Mouse (Mus musculus): ENCODE data around the gene Gramd4. TPM values are rescaled to one million over a fixed set of nuclear protein-coding genes. Genes with fewer than 3 reads are reported as not detected.

Gene Gramd4
- polyA plus RNA-seq, 1 experiment = 20.7 TPM

DNA sequence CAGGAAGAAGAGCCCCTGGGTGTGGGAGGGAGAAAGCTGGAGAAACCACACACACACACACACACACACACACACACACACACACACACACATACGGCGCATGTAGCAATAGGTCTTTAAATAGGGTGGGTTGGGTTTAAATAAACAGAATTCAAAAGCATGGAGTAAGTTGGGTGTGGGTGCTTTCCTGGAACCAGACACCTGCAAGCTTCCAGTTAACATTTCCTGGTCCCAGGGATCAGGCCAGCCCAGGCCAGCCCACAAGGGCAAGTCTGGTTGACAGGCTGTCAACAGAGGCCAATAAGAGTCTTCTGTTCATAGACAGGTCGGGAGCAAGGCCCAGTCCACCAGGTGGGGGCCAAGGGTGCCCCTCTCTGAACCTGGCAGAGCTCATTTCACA lies 21.6 kb upstream of the Gramd4 start:
- H3K4me3 ChIP-seq (replicated peaks; ENCODE audit: control insufficient read depth, low read depth, low read length) = no peak overlapping the region
- no peaks in the 10 kb centered on the region for H3K4me1 ChIP-seq (ENCODE audit: control insufficient read depth, insufficient read depth, low read length)
- H3K27ac ChIP-seq (ENCODE audit: control insufficient read depth, insufficient read depth, low read depth, low read length, poor library complexity) = no peak overlapping the region
- 58% methylated on average over 3 of the region's 3 CpGs for WGBS
- no peak for TF ChIP-seq CTCF (IDR thresholded peaks at IDR 0.05; ENCODE audit: control insufficient read depth, insufficient read depth, low read length)
- no peak for TF ChIP-seq POLR2A (IDR thresholded peaks at IDR 0.05; ENCODE audit: borderline replicate concordance, control insufficient read depth, low read depth, low read length)

DNA sequence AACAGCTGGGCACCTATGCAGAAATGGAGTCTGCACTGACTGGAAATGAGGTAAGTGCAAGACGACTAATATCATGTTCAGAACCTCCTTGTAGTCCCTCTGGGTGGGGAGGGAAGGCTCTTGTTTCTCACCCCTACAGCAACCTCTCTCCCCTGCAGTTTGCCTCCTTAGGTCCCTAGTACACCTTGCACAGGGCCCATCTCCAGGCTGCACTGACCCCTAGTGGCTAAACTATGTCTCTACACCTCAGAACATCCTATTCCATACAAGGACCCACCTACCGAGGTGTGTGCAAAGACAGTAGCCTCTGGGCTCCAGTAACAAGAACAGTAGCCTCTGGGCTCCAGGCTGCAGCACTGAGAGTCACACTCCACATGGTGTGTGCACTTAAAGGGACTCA lies 18.7 kb upstream of the Gramd4 start:
- Histone ChIP-seq H3K27ac (ENCODE audit: control insufficient read depth, insufficient read depth, low read depth, low read length, poor library complexity) (no peak overlapping the region), H3K4me3 (replicated peaks; ENCODE audit: control insufficient read depth, low read depth, low read length) (no peak overlapping the region), H3K4me1 (ENCODE audit: control insufficient read depth, insufficient read depth, low read length) (no peaks in the 10 kb centered on the region)
- no peak for TF ChIP-seq POLR2A (IDR thresholded peaks at IDR 0.05; ENCODE audit: borderline replicate concordance, control insufficient read depth, low read depth, low read length)
- peak; percentile 97 for TF ChIP-seq CTCF (IDR thresholded peaks at IDR 0.05; ENCODE audit: control insufficient read depth, insufficient read depth, low read length)
- 3% methylated on average over 2 of the region's 2 CpGs for WGBS

DNA sequence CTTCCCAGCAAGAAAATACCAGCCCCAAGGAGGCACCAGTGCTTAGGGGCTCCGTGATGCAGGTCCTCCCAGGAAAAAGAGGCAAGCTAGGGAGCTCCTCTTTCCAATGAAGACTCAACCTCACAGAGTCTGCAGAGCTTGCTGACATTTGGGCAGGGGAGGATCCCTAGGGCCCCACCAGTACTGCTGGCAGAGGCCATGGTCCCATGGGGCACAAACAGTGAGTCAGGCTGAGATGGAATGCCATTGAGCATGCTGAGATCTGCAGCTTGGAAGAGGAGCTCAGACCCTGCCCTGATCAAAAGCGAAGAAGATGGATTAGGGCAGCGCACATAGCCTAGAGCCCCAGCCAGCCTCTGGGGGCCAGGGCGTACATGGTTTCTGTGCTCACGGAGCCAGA lies 16.1 kb upstream of the Gramd4 start:
- no peak overlapping the region for H3K4me3 ChIP-seq (replicated peaks; ENCODE audit: control insufficient read depth, low read depth, low read length)
- TF ChIP-seq POLR2A (IDR thresholded peaks at IDR 0.05; ENCODE audit: borderline replicate concordance, control insufficient read depth, low read depth, low read length) (no peak), CTCF (IDR thresholded peaks at IDR 0.05; ENCODE audit: control insufficient read depth, insufficient read depth, low read length) (no peak)
- H3K4me1 ChIP-seq (ENCODE audit: control insufficient read depth, insufficient read depth, low read length) = no peaks in the 10 kb centered on the region
- 87% methylated on average over 5 of the region's 5 CpGs for WGBS
- no peak overlapping the region for H3K27ac ChIP-seq (ENCODE audit: control insufficient read depth, insufficient read depth, low read depth, low read length, poor library complexity)

DNA sequence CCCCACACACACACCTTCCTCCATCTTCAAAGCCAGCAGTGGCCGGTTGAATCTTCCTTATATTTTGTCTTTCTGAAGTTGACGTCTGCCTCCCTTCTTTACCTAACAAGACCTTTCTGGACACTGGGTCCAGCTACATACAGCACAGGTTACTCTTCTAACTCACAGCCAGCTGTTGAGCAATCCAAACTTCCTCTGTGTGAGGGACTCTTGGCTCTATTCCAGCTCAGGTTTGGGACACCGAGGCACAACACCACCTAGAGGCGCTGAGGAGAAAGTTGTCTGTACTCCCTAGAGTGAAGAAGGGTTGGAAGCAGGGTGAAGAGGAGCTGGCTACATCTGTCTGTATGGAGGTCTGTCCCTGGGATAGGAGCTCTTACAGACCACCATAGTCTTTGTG lies 15.1 kb upstream of the Gramd4 start:
- Histone ChIP-seq H3K4me1 (ENCODE audit: control insufficient read depth, insufficient read depth, low read length) (no peaks in the 10 kb centered on the region), H3K4me3 (replicated peaks; ENCODE audit: control insufficient read depth, low read depth, low read length) (no peak overlapping the region), H3K27ac (ENCODE audit: control insufficient read depth, insufficient read depth, low read depth, low read length, poor library complexity) (no peak overlapping the region)
- 9% methylated on average over 4 of the region's 4 CpGs for WGBS
- TF ChIP-seq POLR2A (IDR thresholded peaks at IDR 0.05; ENCODE audit: borderline replicate concordance, control insufficient read depth, low read depth, low read length) (no peak), CTCF (IDR thresholded peaks at IDR 0.05; ENCODE audit: control insufficient read depth, insufficient read depth, low read length) (peak; percentile 24; the same call in 1 of the 2 replicates)

DNA sequence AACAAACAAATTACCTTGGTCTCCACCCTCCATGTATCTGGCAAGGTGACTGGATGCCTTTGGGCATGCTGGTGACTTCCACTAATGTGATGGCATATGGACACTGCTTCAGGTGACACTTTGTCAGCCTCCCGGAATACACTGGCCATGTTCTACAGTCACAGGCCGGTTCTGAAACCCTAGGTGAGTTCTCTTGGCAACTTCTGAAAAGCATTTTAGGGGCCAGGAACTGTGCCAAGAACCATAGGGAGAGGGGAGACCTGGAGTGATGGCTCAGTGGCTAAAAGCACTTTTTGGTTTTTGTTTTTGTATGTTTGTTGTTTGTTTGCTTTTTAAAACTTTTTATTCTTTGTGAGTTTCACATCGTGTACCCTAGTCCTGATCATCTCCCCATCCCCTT lies 8.0 kb upstream of the Gramd4 start:
- H3K27ac ChIP-seq (ENCODE audit: control insufficient read depth, insufficient read depth, low read depth, low read length, poor library complexity) = no peak overlapping the region
- no peak overlapping the region for H3K4me3 ChIP-seq (replicated peaks; ENCODE audit: control insufficient read depth, low read depth, low read length)
- H3K4me1 ChIP-seq (ENCODE audit: control insufficient read depth, insufficient read depth, low read length) = peaks cover 5% of the 10 kb centered on the region
- 92% methylated on average over 3 of the region's 3 CpGs for WGBS
- no peak for TF ChIP-seq POLR2A (IDR thresholded peaks at IDR 0.05; ENCODE audit: borderline replicate concordance, control insufficient read depth, low read depth, low read length)
- TF ChIP-seq CTCF (IDR thresholded peaks at IDR 0.05; ENCODE audit: control insufficient read depth, insufficient read depth, low read length) = no peak

DNA sequence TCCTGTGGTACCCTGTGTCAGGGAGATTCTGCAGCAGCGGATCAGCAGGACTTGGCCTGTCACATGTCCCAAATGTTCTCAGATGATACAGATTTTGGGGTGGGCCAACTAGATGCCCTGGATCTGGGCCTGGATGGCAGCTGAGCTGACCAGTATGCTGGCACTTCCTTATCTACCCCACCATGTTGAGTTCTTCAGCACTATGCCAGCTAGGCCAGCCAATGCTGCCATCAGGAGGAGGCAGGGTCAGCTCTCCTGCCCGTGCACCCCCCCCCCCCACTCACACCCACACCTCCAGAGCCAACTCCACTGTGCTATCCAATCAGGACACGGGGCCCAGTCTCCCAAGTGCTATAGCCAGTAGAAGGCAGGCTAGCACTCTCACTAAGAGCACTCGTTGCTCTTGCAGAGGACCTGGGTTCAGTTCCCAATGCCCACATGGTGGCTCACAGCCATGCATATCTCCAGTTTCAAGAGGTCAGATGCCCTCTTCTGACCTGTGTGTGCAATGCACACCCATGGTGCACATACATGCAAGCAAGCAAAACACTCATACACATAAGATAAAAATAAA lies 7.2 kb upstream of the Gramd4 start:
- no peak for TF ChIP-seq CTCF (IDR thresholded peaks at IDR 0.05; ENCODE audit: control insufficient read depth, insufficient read depth, low read length)
- no peak for TF ChIP-seq POLR2A (IDR thresholded peaks at IDR 0.05; ENCODE audit: borderline replicate concordance, control insufficient read depth, low read depth, low read length)
- H3K4me1 ChIP-seq (ENCODE audit: control insufficient read depth, insufficient read depth, low read length) = peaks cover 5% of the 10 kb centered on the region
- H3K27ac ChIP-seq (ENCODE audit: control insufficient read depth, insufficient read depth, low read depth, low read length, poor library complexity) = peak overlapping the region; percentile 34
- 60% methylated on average over 4 of the region's 4 CpGs for WGBS
- H3K4me3 ChIP-seq (replicated peaks; ENCODE audit: control insufficient read depth, low read depth, low read length) = no peak overlapping the region

DNA sequence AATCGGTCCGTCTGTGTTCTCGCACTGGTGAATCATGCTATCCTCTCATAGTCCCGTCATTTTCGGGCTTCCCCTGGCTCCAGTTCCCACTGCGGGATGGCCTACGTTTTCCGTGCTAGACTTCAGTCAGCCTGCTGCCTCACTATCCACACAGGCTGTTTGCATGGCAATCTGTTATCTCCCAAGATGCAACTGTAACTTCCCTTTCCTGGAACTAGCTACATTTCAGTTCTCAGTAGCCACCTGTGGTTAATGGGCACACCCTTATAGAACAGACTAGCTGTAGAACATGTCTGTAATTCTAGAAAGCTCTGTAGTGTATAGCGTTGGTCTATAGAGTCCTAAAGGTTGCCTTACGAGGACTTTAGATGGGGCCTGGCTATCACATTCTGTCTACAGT lies 6.3 kb upstream of the Gramd4 start:
- WGBS = 3% methylated on average over 10 of the region's 10 CpGs
- Histone ChIP-seq H3K4me1 (ENCODE audit: control insufficient read depth, insufficient read depth, low read length) (peaks cover 5% of the 10 kb centered on the region), H3K4me3 (replicated peaks; ENCODE audit: control insufficient read depth, low read depth, low read length) (peak overlapping the region; percentile 57), H3K27ac (ENCODE audit: control insufficient read depth, insufficient read depth, low read depth, low read length, poor library complexity) (peak overlapping the region; percentile 82)
- TF ChIP-seq CTCF (IDR thresholded peaks at IDR 0.05; ENCODE audit: control insufficient read depth, insufficient read depth, low read length) (no peak), POLR2A (IDR thresholded peaks at IDR 0.05; ENCODE audit: borderline replicate concordance, control insufficient read depth, low read depth, low read length) (no peak)

DNA sequence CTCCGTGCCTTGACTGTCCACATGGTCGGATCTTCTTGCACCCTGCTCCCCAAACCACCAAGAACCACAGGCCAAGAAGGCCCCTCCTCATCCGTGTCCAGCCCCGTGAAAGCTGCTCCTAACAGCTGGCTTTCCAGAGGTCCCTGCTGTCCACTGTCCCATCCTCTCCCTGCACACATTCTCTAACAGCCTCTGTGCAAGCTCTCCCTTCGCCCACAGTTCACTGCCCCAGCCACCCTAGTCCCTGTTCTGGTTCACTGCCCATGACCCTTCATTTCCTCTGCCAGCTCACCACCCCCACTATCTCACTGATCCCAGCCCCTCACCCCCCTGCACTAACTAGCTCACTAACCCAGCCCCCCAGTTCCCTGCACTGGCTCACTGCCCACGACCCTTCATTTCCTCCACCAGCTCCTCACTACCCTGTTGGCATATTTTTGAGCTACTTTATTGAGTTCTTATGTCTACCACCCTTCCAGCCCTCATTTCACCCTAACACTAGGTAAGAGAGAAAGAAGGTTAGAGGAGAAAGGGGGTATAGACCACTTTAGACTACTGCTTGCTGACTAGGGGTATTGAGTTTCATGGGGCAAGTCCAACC lies 5.5 kb upstream of the Gramd4 start:
- TF ChIP-seq CTCF (IDR thresholded peaks at IDR 0.05; ENCODE audit: control insufficient read depth, insufficient read depth, low read length) (no peak), POLR2A (IDR thresholded peaks at IDR 0.05; ENCODE audit: borderline replicate concordance, control insufficient read depth, low read depth, low read length) (no peak)
- 48% methylated on average over 6 of the region's 6 CpGs for WGBS
- H3K27ac ChIP-seq (ENCODE audit: control insufficient read depth, insufficient read depth, low read depth, low read length, poor library complexity) = peak overlapping the region; percentile 15
- no peak overlapping the region for H3K4me3 ChIP-seq (replicated peaks; ENCODE audit: control insufficient read depth, low read depth, low read length)
- peaks cover 5% of the 10 kb centered on the region for H3K4me1 ChIP-seq (ENCODE audit: control insufficient read depth, insufficient read depth, low read length)
